Mouse (Mus musculus) intestine, postnatal 0 days (tissue): ENCODE measurements at regions not wholly inside any gene's neighbourhood (a gene's known extent, or its start where the extent isn't known, plus 50 kb on each side); places are given as distances from the start of the nearest gene placed in this dataset.

Source experiments
- ATAC-seq: fragments of 200-750 bp; cut with Nextera tagmentation; 2 replicates; pipeline ENCODE4 v1.8.0; 2017; ENCODE audit warnings: mild to moderate bottlenecking, moderate TSS enrichment, moderate library complexity
- H3K27ac ChIP-seq: fragments of 300-500 bp; sonication (generic); 2 replicates; pipeline ENCODE4 v1.5.1; 2014; ENCODE audit warnings: mild to moderate bottlenecking, low read depth, low read length, moderate library complexity
- H3K27me3 ChIP-seq: fragments of 300-500 bp; sonication (generic); replicated peaks from 2 replicates; pipeline ENCODE4 v1.6.1; 2014; ENCODE audit warnings: low read length, mixed read lengths; ENCODE audit not compliant: control insufficient read depth, insufficient read depth
- H3K36me3 ChIP-seq: fragments of 300-500 bp; sonication (generic); 2 replicates; pipeline ENCODE4 v1.6.1; 2014; ENCODE audit warnings: mild to moderate bottlenecking, moderate library complexity; ENCODE audit not compliant: control insufficient read depth, insufficient read depth
- H3K4me1 ChIP-seq: fragments of 300-500 bp; sonication (generic); replicated peaks from 2 replicates; pipeline ENCODE4 v1.6.1; 2014; ENCODE audit warnings: antibody characterized with exemption, low read length, mixed read lengths; ENCODE audit not compliant: control insufficient read depth, insufficient read depth
- H3K4me2 ChIP-seq: fragments of 300-500 bp; sonication (generic); replicated peaks from 2 replicates; pipeline ENCODE4 v1.6.1; 2014; ENCODE audit warnings: low read depth, mild to moderate bottlenecking, moderate library complexity
- H3K4me3 ChIP-seq: fragments of 300-500 bp; sonication (generic); 2 replicates; pipeline ENCODE4 v1.5.1; 2014; ENCODE audit warnings: low read depth, low read length
- H3K9ac ChIP-seq: fragments of 300-500 bp; sonication (generic); 2 replicates; pipeline ENCODE4 v1.6.1; 2014; ENCODE audit warnings: mild to moderate bottlenecking, low read depth, low read length
- H3K9me3 ChIP-seq: fragments of 300-500 bp; sonication (generic); 2 replicates; pipeline ENCODE4 v1.6.1; 2016; ENCODE audit warnings: mixed run types; ENCODE audit not compliant: control insufficient read depth
- CTCF ChIP-seq: sonication (generic); IDR thresholded peaks from 2 replicates; pipeline ENCODE4 v1.5.1; 2016; ENCODE audit warnings: low read depth, mild to moderate bottlenecking, control low read depth, antibody characterized with exemption, moderate library complexity
- WGBS: fragments of 180-500 bp; shearing (Covaris S2); extraction: QIAGEN DNeasy Blood & Tissue Kit; methylation state at CpG from one replicate; pipeline ENCODE4 v1.1.7; 2014; 5-methylcytosine and 5-hydroxymethylcytosine counted together

DNA sequence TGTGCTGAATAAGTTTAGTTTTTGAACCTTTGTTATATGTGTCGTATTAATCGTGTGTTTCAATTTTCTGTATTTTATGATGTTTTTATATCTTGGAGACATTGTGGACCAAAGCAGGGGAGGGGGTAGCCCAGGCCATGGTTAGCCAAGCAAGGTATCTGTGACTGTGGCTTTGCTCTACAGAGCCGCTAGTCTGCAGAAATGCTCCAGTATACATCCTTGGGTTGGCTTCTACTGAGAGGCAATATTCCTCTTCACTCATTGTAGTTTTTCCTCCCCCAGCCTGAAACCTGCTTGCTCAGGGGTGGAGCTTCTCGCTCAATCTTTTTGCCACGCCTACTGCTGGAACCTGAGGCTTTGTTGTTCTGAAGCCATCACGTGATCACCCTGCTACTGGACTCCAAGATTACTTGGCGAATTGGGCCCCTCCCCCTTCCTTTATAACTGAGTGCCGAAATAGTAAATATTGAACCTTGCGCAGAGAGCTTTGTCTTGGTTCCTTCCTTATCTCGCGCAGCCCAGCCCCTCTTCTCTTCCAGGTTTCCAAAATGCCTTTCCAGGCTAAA is 70.0 kb upstream of the Slc1a1 start:
- Histone ChIP-seq H3K4me3 (no peak overlapping the region), H3K9ac (no peak overlapping the region), H3K4me1 (no peaks in the 10 kb centered on the region), H3K27ac (no peak overlapping the region), H3K27me3 (no peaks in the 10 kb centered on the region), H3K9me3 (no peaks in the 10 kb centered on the region), H3K4me2 (0 out of 2 replicates have a peak overlapping the region, but pooled peaks have one; percentile 14), H3K36me3 (no peaks in the 10 kb centered on the region)
- 47% methylated on average over 11 of the region's 11 CpGs for whole genome bisulfite sequencing
- TF ChIP-seq CTCF, result no peak
- no peak for ATAC-seq

DNA sequence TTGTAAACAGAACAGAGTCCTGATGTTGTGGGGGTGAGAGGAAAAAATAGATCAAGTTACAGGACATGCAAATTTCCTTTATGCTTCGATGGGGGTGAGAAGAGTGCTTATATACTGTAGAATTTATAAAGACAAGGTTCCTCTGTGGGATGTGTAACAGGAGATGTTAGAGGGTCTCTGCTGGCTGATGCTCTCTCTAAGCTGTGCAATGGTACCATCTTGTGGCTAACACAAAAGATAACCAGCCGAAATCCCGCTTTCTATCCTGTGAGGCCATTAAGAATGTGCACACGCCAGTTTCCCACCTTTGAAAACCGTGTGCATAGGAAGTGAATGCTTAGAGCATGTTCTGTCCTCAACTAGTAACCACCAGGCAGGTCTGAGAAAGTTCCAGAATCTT is 66.6 kb upstream of the Slc1a1 start:
- no peaks in the 10 kb centered on the region for H3K4me1 ChIP-seq
- H3K27me3 ChIP-seq, result no peaks in the 10 kb centered on the region
- peak; percentile 68 for TF ChIP-seq CTCF
- H3K36me3 ChIP-seq, result no peaks in the 10 kb centered on the region
- H3K9ac ChIP-seq, result no peak overlapping the region
- no peak overlapping the region for H3K4me2 ChIP-seq
- WGBS, result 43% methylated on average over 5 of the region's 5 CpGs
- no peak overlapping the region for H3K4me3 ChIP-seq
- no peaks in the 10 kb centered on the region for H3K9me3 ChIP-seq
- ATAC-seq, result no peak
- no peak overlapping the region for H3K27ac ChIP-seq

- Histone ChIP-seq H3K27ac (no peak overlapping the region), H3K36me3 (no peaks in the 10 kb centered on the region), H3K27me3 (no peaks in the 10 kb centered on the region), H3K4me2 (no peak overlapping the region), H3K9ac (no peak overlapping the region), H3K4me1 (no peaks in the 10 kb centered on the region), H3K9me3 (no peaks in the 10 kb centered on the region), H3K4me3 (no peak overlapping the region)
- TF ChIP-seq CTCF, result no peak
- no peak for ATAC-seq
- 85% methylated on average over 12 of the region's 12 CpGs for WGBS
Measured at GRCm38 (mm10) chr19:28770419-28770818, 64.4 kb upstream of the Slc1a1 start.

GRCm38 (mm10) chr19:28771836-28772235 is 63.0 kb upstream of the Slc1a1 start:
- TF ChIP-seq CTCF, result no peak
- no peaks in the 10 kb centered on the region for H3K36me3 ChIP-seq
- no peak overlapping the region for H3K9ac ChIP-seq
- H3K9me3 ChIP-seq, result no peaks in the 10 kb centered on the region
- H3K4me3 ChIP-seq, result no peak overlapping the region
- H3K27me3 ChIP-seq, result no peaks in the 10 kb centered on the region
- no peak overlapping the region for H3K27ac ChIP-seq
- H3K4me2 ChIP-seq, result no peak overlapping the region
- no peaks in the 10 kb centered on the region for H3K4me1 ChIP-seq
- no peak for ATAC-seq
- WGBS, result 46% methylated on average over 7 of the region's 7 CpGs

GRCm38 (mm10) chr19:28772840-28773570 is 61.8 kb upstream of the Slc1a1 start:
- 57% methylated on average over 9 of the region's 9 CpGs for WGBS
- Histone ChIP-seq H3K9ac (no peak overlapping the region), H3K27me3 (no peaks in the 10 kb centered on the region), H3K4me1 (no peaks in the 10 kb centered on the region), H3K4me2 (no peak overlapping the region), H3K9me3 (no peaks in the 10 kb centered on the region), H3K27ac (no peak overlapping the region), H3K4me3 (no peak overlapping the region), H3K36me3 (no peaks in the 10 kb centered on the region)
- no peak for TF ChIP-seq CTCF
- ATAC-seq, result no peak

- H3K4me3 ChIP-seq, result no peak overlapping the region
- no peaks in the 10 kb centered on the region for H3K9me3 ChIP-seq
- H3K27ac ChIP-seq, result no peak overlapping the region
- no peak; the same call in 1 of the 2 replicates for ATAC-seq
- H3K27me3 ChIP-seq, result no peaks in the 10 kb centered on the region
- H3K4me2 ChIP-seq, result no peak overlapping the region
- TF ChIP-seq CTCF, result peak; percentile 79
- H3K9ac ChIP-seq, result no peak overlapping the region
- 30% methylated on average over 4 of the region's 4 CpGs for WGBS
- H3K36me3 ChIP-seq, result no peaks in the 10 kb centered on the region
- H3K4me1 ChIP-seq, result no peaks in the 10 kb centered on the region
Measured at GRCm38 (mm10) chr19:28776868-28777267, 58.0 kb upstream of the Slc1a1 start.
